Mouse (Mus musculus): ENCODE measurements around the gene Cdca7. TPM values are rescaled to one million over a fixed set of nuclear protein-coding genes. Genes with fewer than 3 reads are reported as not detected.

Gene Cdca7
- polyA plus RNA-seq, 1 experiment from 2014 or later, result 119 TPM

DNA sequence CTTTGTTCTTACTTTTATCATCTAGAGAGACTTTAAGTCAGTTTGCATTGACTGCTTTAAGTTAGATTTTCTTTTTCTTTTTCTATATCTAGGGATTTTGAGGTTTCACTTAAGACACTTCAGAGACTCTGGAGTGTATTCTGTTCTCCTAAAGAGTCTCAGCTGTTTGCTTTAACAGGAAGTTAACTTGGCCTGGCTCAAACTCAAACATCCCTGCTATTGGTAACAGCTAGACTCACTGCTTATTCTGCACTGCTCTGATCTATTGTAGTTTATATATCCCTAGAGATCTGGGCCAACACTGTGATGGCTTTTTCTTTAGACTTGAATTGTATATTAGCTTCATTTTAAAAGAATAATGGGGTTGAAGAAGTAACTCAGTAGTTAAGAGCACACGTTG lies 8.4 kb upstream of the Cdca7 start:
- ATAC-seq (ENCODE audit: insufficient number of reproducible peaks, low FRiP score, low TSS enrichment, low read depth), result no peak
- WGBS, result 46% methylated on average over 1 of the region's 1 CpGs
- H3K27ac ChIP-seq, result no peak overlapping the region

DNA sequence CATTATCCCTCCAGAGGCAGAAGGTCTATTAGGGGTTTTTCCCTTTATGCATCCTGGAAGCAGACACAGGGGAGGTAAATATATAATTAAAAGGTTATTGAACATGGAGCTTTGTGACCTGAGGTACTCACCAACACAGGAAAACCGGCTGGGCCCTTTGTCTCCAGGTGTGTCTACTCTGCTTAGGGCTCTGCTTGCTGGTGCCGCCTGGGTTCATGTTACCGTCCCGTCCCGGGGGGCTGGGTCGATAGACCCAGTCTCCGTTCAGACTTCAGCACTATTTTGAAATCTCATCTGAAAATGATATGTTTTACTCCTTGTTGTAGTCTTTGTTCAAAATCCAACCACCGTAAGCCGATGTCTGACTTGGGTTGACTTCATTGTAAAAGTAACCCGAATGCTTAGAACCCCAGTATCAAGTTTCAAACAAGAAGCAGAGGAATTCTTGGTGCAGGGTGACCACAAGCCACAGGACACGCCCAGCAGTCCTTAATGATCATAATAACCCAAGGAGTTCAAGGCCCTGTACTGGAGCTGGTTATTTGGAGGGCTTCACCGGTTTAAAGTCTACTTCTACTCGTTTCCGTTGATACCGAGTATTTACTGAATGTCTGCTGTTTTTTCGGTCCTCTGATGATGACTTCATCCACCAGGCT lies 4.4 kb upstream of the Cdca7 start:
- Histone ChIP-seq H3K4me1 (peaks cover 6% of the 10 kb centered on the region; the same call in 1 of the 2 replicates), H3K4me3 (no peak overlapping the region), H3K9me3 (no peaks in the 10 kb centered on the region), H3K4me2 (no peak overlapping the region), H3K27ac (no peak overlapping the region), H3K27me3 (no peaks in the 10 kb centered on the region), H3K36me3 (no peaks in the 10 kb centered on the region), H3K9ac (no peak overlapping the region)
- 29% methylated on average over 16 of the region's 16 CpGs for WGBS
- no peak for ATAC-seq (ENCODE audit: insufficient number of reproducible peaks, low FRiP score, low TSS enrichment, low read depth)

More for the DNA sequence above, 8.4 kb upstream of the Cdca7 start:
- no peaks in the 10 kb centered on the region for H3K36me3 ChIP-seq
- no peaks in the 10 kb centered on the region for H3K27me3 ChIP-seq
- H3K4me1 ChIP-seq, result no peaks in the 10 kb centered on the region
- H3K4me2 ChIP-seq, result no peak overlapping the region
- no peak overlapping the region for H3K4me3 ChIP-seq
- no peaks in the 10 kb centered on the region for H3K9me3 ChIP-seq
- H3K9ac ChIP-seq, result no peak overlapping the region

DNA sequence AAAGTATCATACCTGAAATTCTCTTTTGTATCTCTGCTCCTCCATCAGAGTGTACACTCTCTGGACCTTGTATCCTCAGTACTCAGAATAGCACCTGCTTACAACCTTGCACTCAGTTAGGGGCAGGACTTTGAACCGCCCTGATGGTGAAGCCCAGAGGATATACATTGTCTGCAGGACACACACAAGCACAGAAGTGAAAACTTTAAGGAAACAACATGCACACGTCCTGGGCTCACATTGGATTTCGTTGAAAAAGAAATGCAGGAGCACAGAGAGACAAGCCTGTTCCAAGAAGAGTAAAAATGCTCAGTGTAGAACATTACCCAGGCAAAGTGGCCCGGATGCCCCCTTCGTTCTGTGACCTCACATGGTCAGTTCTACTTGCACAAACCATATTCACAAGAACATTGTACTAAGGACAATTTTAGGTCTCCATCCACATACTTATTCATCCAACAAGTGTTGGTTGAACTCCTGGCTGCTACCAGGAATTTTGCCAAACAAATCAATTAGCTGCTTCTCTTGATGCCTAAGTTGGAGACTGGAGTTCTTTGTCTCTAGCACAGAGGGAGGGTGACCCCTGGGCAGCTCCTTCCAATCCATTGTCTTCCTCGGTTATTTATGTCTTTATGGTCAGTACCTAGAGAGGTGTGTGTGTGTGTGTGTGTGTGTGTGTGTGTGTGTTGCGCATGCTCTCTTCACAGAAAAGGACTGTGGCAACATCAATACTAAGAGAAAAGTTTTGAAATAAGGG lies 1.2 kb upstream of the Cdca7 start:
- H3K4me3 ChIP-seq, result no peak overlapping the region

GRCm38 (mm10) chr2:72475423-72475796 lies 549 bp upstream of the Cdca7 start:
- peak overlapping the region; percentile 67 for H3K4me2 ChIP-seq
- H3K36me3 ChIP-seq, result peaks cover 10% of the 10 kb centered on the region
- H3K4me1 ChIP-seq, result peaks cover 33% of the 10 kb centered on the region
- H3K9ac ChIP-seq, result peak overlapping the region; percentile 82; the same call in 1 of the 2 replicates
- H3K27ac ChIP-seq, result peak overlapping the region; percentile 95
- peak overlapping the region; percentile 85 for H3K4me3 ChIP-seq
- no peaks in the 10 kb centered on the region for H3K27me3 ChIP-seq
- WGBS, result 0% methylated on average over 7 of the region's 7 CpGs
- no peak for ATAC-seq (ENCODE audit: insufficient number of reproducible peaks, low FRiP score, low TSS enrichment, low read depth)
- no peaks in the 10 kb centered on the region for H3K9me3 ChIP-seq

More for the DNA sequence above, 1.2 kb upstream of the Cdca7 start:
- H3K27me3 ChIP-seq, result no peaks in the 10 kb centered on the region
- H3K4me1 ChIP-seq, result peaks cover 29% of the 10 kb centered on the region
- WGBS, result 45% methylated on average over 7 of the region's 7 CpGs
- no peak for ATAC-seq (ENCODE audit: insufficient number of reproducible peaks, low FRiP score, low TSS enrichment, low read depth)
- no peak overlapping the region for H3K27ac ChIP-seq
- no peak overlapping the region for H3K4me2 ChIP-seq
- H3K9me3 ChIP-seq, result no peaks in the 10 kb centered on the region
- H3K9ac ChIP-seq, result no peak overlapping the region
- peaks cover 3% of the 10 kb centered on the region for H3K36me3 ChIP-seq

DNA sequence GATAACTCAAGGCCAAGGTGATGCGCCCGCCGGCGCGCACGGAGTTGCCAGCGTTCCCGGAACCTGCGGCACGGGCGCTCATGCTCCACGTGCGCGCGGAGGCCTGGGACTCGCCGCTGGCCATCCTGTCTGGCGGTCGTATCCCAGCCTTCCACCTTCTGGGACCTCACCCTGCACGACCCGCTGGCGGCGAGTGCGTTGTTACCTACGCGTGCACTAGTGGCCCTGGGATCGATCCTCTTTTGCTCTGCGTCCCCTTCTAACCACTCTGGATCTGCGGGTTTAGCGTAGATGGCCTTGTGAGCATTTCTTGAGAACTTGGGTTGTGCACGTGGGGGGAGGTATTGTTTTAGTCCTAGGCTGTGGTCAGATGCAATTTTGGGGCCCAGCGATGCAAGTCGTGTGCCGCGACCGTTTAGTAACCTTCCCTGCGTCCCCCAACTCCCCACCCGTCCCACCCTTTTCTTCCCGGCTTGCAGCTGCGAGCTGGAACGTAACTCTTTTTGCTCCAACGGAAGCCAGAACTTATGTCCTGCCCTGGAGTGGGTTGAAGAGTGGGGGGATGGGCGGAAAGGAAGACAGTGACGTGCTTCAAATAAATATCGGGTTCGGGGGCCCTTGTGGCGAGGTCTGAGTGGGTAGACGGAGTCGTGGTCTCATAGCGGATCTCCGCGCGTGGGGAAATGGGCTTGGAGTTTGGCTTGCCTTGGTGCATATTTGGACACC lies 690 bp downstream of the Cdca7 start:
- peaks cover 20% of the 10 kb centered on the region for H3K36me3 ChIP-seq
- peak; percentile 54 for ATAC-seq (ENCODE audit: insufficient number of reproducible peaks, low FRiP score, low TSS enrichment, low read depth)
- peak overlapping the region; percentile 95 for H3K27ac ChIP-seq
- peak overlapping the region; percentile 82 for H3K9ac ChIP-seq
- peak overlapping the region; percentile 85 for H3K4me3 ChIP-seq
- WGBS, result under 1% methylated on average over 53 of the region's 53 CpGs
- no peaks in the 10 kb centered on the region for H3K9me3 ChIP-seq
- peak overlapping the region; percentile 67 for H3K4me2 ChIP-seq
- no peaks in the 10 kb centered on the region for H3K27me3 ChIP-seq
- peaks cover 33% of the 10 kb centered on the region for H3K4me1 ChIP-seq

DNA sequence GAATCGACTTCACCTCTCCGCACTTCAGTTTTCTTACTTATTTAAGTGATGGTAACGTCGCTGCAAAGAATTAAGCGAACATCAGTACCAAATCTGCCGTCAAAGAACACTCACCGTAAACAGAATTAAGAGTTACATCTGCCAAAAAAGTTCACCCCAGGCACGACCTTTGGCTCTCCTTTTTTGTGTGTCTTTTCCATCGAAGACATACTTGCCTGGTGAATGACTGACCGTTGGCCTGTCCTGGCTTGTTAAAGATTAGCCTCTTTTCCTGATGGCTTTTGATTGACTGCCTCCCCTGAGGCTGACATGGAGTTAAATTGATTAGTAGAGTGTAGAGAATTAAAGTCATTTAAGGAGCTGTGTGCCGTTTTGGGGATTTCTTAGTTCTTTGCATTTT lies 1.3 kb downstream of the Cdca7 start:
- H3K4me3 ChIP-seq, result peak overlapping the region; percentile 85
- H3K36me3 ChIP-seq, result peaks cover 26% of the 10 kb centered on the region
- ATAC-seq (ENCODE audit: insufficient number of reproducible peaks, low FRiP score, low TSS enrichment, low read depth), result no peak
- no peaks in the 10 kb centered on the region for H3K27me3 ChIP-seq
- peaks cover 33% of the 10 kb centered on the region for H3K4me1 ChIP-seq
- peak overlapping the region; percentile 67 for H3K4me2 ChIP-seq
- H3K27ac ChIP-seq, result peak overlapping the region; percentile 95
- 2% methylated on average over 11 of the region's 11 CpGs for WGBS
- peak overlapping the region; percentile 82 for H3K9ac ChIP-seq
- no peaks in the 10 kb centered on the region for H3K9me3 ChIP-seq

- Histone ChIP-seq H3K27me3 (no peaks in the 10 kb centered on the region), H3K4me1 (peaks cover 33% of the 10 kb centered on the region), H3K9ac (no peak overlapping the region), H3K36me3 (peaks cover 34% of the 10 kb centered on the region), H3K4me2 (peak overlapping the region; percentile 67), H3K9me3 (no peaks in the 10 kb centered on the region), H3K27ac (no peak overlapping the region), H3K4me3 (peak overlapping the region; percentile 85)
- no peak for ATAC-seq (ENCODE audit: insufficient number of reproducible peaks, low FRiP score, low TSS enrichment, low read depth)
- WGBS, result 71% methylated on average over 4 of the region's 4 CpGs
Observed at GRCm38 (mm10) chr2:72478176-72478575, 2.2 kb downstream of the Cdca7 start.

DNA sequence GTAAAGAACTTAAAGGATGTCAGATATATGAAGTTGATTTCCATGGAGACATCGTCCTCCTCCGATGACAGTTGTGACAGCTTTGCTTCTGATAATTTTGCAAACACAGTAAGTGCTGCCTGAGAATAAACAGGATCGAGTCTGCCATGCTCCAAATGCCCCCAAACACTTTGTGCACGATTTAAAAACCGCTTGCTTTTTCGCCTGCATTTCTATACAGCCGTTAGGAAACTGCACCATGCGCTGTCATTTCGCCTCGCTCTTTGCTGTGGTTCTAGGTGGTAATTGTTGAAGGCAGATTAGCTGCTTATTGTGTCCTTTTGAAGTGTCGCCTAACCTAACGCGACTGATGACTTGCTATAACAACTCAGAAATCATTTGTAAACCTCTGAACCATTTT lies 3.0 kb downstream of the Cdca7 start:
- 72% methylated on average over 13 of the region's 13 CpGs for WGBS
- peaks cover 42% of the 10 kb centered on the region for H3K36me3 ChIP-seq
- peaks cover 33% of the 10 kb centered on the region for H3K4me1 ChIP-seq
- no peaks in the 10 kb centered on the region for H3K27me3 ChIP-seq
- no peak for ATAC-seq (ENCODE audit: insufficient number of reproducible peaks, low FRiP score, low TSS enrichment, low read depth)
- no peak overlapping the region for H3K9ac ChIP-seq
- no peak overlapping the region for H3K27ac ChIP-seq
- 0 out of 2 replicates have a peak overlapping the region, but pooled peaks have one; percentile 2 for H3K4me3 ChIP-seq
- 0 out of 2 replicates have a peak overlapping the region, but pooled peaks have one; percentile 5 for H3K4me2 ChIP-seq
- H3K9me3 ChIP-seq, result no peaks in the 10 kb centered on the region

DNA sequence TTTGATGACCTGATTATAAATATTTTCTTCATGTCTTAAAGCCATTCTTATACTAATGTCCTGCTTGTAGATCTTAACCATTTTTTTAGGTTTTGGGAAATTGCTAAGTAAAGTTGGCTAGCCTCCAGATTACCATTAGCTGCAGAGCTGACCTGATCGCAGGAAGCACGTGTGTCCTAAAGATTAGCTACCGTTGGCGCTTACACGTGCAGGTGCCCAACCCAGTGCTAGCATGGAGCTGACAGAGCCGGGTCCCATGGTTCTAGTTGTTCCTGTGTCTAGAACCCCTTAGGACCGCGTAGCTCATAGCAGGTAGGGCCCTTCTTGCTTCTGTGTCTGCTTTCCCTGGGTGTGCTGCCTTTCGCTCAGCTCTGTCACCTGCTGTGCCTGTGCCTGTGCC lies 3.9 kb downstream of the Cdca7 start:
- WGBS, result 82% methylated on average over 9 of the region's 9 CpGs

GRCm38 (mm10) chr2:72491650-72492049 lies 15.7 kb downstream of the Cdca7 start:
- no peak overlapping the region for H3K27ac ChIP-seq
- no peak overlapping the region for H3K4me2 ChIP-seq
- H3K4me1 ChIP-seq, result no peaks in the 10 kb centered on the region
- no peaks in the 10 kb centered on the region for H3K27me3 ChIP-seq
- ATAC-seq (ENCODE audit: insufficient number of reproducible peaks, low FRiP score, low TSS enrichment, low read depth), result no peak
- no peak overlapping the region for H3K4me3 ChIP-seq
- 36% methylated on average over 7 of the region's 7 CpGs for WGBS
- H3K9me3 ChIP-seq, result no peaks in the 10 kb centered on the region
- H3K36me3 ChIP-seq, result peaks cover 10% of the 10 kb centered on the region; the same call in 1 of the 2 replicates
- no peak overlapping the region for H3K9ac ChIP-seq

More for the DNA sequence above, 3.9 kb downstream of the Cdca7 start:
- peaks cover 30% of the 10 kb centered on the region for H3K4me1 ChIP-seq
- H3K27me3 ChIP-seq, result no peaks in the 10 kb centered on the region
- no peaks in the 10 kb centered on the region for H3K9me3 ChIP-seq
- peaks cover 51% of the 10 kb centered on the region for H3K36me3 ChIP-seq
- H3K9ac ChIP-seq, result no peak overlapping the region
- H3K27ac ChIP-seq, result no peak overlapping the region
- no peak for ATAC-seq (ENCODE audit: insufficient number of reproducible peaks, low FRiP score, low TSS enrichment, low read depth)
- H3K4me3 ChIP-seq, result no peak overlapping the region
- H3K4me2 ChIP-seq, result no peak overlapping the region

DNA sequence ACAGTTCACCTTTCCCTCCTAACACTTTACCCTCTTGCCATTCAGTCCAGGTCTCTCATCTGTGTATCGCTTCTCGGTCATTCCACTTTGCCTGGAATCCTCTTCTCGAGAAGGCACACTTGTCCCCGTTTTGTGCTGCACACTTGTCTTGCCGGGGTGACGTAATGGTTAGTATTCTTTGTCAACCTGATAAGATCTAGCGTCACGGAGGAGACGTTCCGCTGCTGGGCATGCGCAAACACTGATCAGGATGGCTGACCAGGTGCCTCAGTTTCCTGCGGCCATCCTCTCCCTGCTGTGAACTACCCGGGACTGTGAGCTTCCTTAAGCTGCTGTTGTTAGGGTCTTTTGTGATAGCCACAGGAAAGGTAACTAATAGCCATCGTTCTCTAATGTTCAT lies 17.1 kb downstream of the Cdca7 start:
- no peaks in the 10 kb centered on the region for H3K9me3 ChIP-seq
- no peak overlapping the region for H3K4me3 ChIP-seq
- 57% methylated on average over 14 of the region's 14 CpGs for WGBS
- no peaks in the 10 kb centered on the region for H3K4me1 ChIP-seq
- H3K9ac ChIP-seq, result no peak overlapping the region
- no peak overlapping the region for H3K4me2 ChIP-seq
- no peak overlapping the region for H3K27ac ChIP-seq
- ATAC-seq (ENCODE audit: insufficient number of reproducible peaks, low FRiP score, low TSS enrichment, low read depth), result no peak
- no peaks in the 10 kb centered on the region for H3K27me3 ChIP-seq
- H3K36me3 ChIP-seq, result no peaks in the 10 kb centered on the region
